Mouse (Mus musculus) G1E-ER4 (cell line): ENCODE results near the gene 1700012B09Rik. TPM values are rescaled to one million over a fixed set of nuclear protein-coding genes. Genes with fewer than 3 reads are reported as not detected.

Experiments
- GATA1 ChIP-seq: IDR thresholded peaks from one replicate; pipeline ENCODE4 v1.8.0; 2012; ENCODE audit warnings: low read length, inconsistent platforms
- polyA plus RNA-seq: library from polyadenylated mRNA; stranded (reverse); fragments of >175 nt; gene quantifications from 2 replicates; pipeline ENCODE4 v1.2.3, GENCODE M21; 2012

The 1700012B09Rik gene
- polyA plus RNA-seq, result not detected in 2 replicates

DNA sequence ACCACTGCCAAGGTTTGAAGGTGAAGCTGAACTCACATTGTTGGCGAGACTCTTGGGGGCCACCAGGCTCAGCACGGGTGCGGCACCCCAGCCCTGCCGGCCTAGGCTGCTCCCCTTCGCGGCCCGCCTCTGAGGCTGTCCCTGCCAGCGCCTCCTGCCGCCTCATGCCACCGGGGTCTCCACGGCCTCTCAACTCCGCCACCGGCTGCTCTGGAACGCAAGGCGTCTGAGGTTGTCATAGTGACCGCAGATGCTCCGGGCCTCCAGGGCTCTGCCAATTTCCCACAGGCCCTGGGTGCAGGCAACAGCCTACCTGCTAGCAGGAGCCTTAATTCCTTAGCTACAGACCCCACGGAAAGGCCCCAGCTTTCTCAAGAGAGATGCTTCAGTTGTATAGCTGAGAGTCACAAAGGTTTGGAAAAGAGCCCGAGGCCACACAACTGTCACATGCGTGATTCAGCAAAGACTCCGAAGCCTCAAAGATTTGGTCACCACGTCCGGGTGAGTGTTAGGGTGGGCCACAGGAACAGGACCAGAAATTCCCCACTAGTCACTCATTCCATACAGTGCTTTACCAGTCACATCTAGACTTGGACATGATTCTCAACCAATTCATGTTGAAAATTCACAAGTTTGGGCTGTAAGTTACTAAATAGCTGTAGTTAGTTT is at the start of gene 1700012B09Rik:
1700012B09Rik (minus strand) TSS at position 228 of the 669 bp plus-strand sequence.
- TF ChIP-seq GATA1, result no peak

DNA sequence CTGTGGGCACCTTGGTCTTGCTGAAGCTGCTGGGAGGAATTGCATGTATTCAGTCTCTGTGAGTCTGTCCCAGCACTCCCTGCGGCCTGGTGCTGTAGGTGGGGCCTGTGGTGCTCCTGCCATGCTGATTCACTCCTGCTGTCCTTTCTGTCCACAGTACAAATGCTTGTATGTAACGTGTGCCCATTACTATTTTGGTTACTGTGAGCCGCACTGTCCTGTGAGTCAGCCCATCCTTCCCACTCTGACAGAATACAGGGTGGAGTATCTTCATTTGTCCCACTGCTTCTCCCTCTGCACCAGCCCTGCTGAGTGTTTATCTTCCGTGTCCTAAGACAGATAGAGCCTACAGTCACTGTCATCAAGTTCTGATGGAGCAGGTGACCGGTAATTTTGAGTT is 39.3 kb upstream of the 1700012B09Rik start:
- no peak for TF ChIP-seq GATA1

DNA sequence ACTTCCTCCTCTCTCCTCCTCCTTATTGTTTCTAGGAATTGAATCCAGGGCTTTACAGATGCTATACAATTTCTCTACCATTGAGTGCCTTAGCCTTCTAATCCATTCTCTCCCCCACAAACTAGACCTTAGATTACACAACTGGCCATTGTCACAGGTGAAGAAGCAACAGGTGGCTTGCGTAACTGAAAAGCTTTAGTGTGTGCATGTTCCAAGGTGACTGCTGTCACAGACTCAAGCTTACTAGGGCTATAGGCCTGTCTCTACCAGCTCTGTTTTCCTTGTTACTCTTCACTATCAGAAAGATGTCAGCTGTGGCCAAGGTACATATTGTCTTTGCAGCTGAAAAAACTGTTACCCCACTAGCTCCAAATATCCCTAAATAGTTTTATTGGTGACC is 36.0 kb upstream of the 1700012B09Rik start:
- TF ChIP-seq GATA1, result no peak

DNA sequence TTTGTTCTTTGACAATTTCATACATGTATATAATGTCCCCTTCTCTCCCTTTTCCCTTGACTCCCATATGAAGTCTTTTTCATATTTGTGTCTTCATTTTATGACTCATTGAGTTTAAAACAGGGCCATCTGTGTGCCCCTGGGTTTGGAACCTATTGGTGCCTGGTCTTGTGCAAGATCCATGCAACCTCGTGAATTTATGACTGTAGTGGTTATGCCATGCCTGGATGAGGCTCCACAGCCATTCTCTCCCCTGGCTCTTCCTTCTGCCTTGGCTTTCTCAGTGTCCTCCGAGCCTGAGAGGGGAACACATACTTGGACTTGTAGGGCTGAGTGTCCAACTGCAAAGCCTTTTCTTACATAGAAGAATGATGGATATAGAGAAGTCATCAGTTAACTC is 34.9 kb upstream of the 1700012B09Rik start:
- no peak for TF ChIP-seq GATA1

DNA sequence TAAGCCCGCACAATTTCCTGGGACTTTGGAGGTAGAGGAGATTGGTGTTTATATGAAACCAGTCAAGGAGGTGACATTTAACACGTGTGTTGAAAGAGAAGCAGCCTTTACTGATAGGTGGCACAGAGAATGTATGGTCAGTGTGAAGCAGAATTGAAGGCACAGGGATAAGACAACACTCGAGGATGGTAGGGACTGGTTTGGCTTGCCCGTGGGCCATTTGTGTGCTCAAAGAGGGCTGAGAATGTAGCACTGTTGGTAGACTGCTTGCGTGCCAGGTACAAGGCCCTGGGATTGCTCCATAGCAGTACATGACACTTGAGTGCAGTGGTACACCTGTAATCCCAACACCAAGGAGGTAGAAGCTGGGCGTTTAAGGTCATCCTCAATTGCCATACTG is 16.5 kb upstream of the 1700012B09Rik start:
- no peak for TF ChIP-seq GATA1

DNA sequence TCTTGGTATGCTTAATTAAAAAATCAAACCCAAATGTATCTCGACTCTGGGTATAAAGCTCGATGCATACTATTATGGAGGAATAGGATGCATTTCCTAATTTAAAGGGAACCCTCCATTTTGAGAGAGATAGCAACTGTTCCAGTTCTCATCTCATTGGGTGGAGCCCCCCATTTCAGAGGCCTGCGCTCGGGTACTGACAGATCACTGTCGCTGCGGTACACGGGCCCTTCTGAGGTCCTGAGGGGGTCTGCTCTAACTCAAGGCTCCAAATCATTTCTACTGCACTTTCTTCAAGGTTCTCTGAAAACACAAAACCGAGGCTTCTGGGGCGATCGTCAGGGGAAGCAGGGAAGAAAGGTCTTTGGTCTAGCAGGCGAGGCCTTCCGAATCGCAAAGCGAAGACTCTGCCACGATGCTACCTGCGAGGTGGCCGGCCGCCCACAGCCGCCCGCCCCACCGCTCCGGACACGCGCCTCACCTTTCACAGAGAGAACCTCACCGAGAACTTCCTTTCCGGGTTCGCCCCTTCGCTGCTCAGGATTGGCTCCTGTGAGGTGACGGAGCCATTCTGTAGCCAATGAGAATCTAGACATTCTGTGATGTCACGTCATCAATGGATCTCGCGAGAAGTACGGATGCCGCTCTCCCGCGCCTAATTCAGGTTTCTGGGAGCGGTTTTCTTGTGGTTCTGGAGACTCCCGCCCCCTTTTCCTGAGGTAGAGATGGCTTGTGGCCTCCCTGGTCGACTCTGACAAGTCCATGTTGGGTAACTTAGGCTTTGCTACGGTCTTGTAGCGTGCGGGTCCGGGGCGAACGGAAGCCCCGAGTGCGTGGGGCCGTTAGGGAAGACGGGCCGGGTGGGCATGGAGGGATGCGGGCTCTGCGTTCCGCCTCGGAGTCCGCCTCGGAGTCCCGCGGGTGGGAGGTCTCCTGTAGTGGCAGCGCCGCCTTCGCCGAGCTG is 13.5 kb upstream of the 1700012B09Rik start, which contains the start of the genes Mre11a and Ankrd49:
Mre11a (plus strand) TSS at position 616 of the 964 bp plus-strand sequence.
Ankrd49 (minus strand) TSS at position 818 of the 964 bp plus-strand sequence.
- no peak for TF ChIP-seq GATA1

DNA sequence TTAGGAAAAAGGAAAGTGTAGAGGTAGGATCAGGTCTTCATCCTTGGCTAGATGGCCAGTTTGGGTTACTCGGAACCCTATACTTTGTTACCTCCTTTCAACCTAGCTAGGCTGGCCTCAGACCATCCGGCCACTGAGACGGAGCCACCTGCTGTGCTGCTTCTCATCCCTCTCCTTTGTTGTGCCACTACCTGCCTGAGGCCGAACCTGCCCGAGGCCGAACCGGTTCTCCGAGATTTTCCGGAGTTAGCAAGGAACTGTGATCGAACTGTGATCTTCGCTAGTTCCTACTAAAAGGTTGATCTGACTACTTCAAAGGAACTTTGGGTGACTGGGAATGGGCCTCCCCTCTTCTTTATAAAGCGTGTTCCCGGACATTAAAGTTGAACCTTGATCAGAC is 7.5 kb upstream of the 1700012B09Rik start:
- no peak for TF ChIP-seq GATA1

DNA sequence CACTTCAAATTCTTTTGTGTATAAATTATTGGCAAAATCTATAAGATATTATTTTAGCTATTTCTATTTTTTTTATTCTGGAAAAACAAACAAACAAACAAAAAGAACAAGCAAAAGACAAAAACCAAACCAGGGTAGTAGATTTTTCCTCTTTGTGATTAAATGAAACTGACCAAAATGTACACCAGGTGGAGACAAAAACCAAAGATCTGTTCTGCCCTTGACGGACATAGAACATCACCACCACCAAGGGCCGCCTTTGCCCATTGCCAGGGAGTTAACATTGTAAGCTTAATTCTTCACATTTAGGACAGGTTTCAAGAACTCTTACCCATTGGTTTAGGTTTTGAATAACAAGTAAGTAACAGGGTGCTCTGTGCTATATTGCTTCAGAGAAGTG is 3.0 kb upstream of the 1700012B09Rik start:
- TF ChIP-seq GATA1, result no peak

DNA sequence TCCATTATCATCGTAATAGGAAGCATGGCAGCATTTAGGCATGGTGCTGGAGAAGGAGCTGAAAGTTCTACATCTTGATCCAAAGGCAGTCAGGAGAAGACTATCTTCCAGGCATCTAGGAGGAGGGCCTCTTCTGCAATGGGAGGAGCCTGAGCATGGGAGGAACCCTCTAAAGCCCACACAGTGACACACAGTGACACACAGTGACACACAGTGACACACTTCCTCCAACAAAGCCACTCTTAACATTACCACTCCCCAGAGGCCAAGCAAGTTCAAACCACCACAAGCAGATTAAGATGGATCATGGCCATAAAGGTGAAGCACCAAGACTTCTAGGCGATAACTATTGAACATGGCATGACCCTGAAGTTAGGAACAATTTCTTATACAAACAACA is 1.2 kb upstream of the 1700012B09Rik start:
- no peak for TF ChIP-seq GATA1

DNA sequence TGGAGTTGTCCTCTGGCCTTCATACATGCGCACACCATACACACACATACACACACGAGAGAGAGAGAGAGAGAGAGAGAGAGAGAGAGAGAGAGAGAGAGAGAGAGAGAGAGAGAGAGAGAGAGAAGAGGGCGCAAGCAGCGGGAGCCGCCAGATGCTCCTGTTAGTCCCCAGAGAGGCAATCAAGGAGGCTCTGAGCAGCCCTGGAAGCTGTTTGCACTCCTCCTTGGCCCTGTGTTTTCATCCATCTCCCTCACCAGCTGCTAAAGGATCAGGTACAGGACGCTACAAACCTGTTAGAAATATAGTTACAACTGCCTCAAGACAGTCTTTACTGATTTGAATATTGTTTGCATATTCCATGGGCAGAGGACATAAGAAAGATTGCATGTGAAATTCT is 1.0 kb downstream of the 1700012B09Rik start:
- TF ChIP-seq GATA1, result no peak

DNA sequence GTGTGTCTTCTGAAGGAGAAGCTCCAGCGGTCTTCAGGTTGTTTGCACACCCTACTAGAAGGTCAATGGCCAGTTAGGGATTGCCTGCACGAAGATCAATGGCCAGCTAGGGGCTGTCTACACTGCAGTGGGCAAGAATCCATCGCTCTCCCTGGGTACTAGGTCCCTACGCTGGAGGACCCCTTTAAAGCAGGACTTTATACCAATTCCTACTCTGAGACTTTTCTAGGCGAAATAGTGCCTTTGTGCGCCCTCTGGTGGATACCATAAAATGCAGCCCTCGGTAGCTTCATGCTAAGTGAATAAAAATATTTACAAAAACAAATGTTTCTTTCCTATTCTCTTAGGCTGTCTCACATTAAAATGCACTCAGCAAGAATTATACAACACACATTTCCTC is 6.1 kb downstream of the 1700012B09Rik start:
- TF ChIP-seq GATA1, result no peak

DNA sequence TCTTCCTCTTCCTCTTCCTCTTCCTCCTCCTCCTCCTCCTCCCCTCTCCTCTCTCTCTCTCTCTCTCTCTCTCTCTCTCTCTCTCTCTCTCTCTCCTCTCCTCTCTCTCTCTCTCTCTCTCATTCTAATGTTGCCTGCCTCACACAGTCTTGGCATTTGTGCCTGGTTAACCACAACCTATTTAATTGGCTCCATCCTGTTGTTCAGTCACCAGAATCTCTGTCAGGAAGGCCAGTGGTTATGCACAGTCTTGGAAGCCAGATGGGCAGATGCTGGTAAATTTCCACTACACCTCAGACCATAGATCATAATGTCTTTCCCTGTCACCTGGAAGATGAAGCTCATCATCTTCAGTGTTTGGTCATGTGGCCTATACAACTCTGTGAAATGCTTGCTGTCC is 11.6 kb downstream of the 1700012B09Rik start:
- TF ChIP-seq GATA1, result no peak

DNA sequence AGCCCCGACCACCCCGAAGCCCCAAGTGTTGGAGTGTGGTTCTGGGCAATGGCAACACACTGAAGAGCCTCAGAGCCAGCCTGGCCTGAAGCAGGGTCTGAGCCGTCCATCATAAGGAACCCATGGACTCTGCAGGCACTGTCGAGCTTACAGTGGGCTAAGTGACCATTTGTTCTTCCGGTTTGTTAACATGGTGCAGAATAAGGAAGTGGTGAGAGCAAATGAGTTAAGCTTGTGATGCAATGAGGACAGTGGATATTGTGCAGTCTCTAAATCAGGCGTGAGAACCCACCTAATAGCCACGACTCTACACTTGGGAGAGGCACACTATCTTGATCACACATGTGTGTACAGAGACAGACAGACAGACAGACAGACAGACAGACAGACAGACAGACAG is 12.2 kb downstream of the 1700012B09Rik start:
- TF ChIP-seq GATA1, result no peak

DNA sequence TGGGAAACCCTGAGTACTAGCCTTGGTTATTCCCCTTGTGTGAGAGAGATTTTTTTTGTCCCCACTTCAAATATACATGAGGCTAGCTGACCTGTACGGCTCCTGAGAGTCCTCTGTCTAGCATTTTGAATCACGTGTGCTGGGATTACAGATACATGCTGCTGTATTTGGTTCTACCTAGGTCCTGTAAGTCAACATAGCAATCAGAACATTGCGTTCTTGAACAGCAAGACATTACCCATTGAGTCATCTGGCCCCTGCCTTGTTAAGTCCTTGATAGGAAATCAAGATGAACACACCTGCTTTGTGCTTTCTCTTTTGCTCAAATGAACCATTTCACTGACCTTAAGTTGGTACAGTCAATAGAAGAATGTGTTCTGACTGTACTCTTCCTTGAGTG is 16.4 kb downstream of the 1700012B09Rik start:
- TF ChIP-seq GATA1, result no peak

DNA sequence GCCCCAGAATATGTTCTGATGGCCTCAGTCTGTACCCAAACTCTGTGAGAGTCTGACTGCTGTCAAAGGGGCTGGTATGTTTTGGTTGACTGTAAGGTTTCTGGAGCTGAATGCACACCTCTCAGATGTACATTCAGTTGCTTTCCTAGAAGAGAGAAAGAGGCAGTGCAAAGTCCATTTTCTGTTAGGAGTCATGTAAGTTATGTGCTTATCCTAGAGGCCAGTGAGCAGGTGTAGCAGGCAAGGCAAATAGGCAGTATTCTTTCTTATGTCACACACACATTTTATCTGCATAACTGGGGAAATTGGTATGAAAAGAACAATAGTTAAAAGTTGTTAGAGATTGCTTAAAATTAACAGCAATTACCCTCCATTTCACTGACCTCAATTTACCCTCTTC is 16.9 kb downstream of the 1700012B09Rik start:
- TF ChIP-seq GATA1, result no peak

DNA sequence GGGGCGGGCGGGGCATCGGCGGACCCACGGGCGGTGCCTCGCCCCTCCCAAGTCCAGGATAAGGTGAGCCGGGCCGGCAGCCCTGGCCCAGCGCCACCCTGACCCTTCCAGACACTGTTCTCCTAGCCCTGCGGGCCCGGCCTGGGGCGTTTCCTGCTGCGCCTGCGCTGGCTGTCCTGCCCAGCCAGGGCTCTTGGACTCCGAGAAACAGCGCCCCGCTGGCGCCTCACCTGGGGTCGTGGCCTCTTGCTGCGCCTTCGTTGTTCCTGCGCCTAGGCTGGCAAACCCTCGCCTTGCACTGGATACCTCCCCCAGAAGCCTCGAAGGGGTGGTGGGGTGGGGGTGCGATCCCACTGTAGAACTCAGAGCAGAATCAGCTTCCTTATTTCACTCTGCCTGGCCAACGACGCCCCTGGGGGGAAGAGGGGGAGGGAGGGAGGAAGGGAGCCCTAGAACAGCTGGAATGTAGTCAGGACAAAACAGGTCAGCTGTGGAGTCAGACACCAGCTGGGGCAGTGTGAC is 18.8 kb downstream of the 1700012B09Rik start, which contains the start of gene Fut4:
Fut4 (minus strand) TSS at position 393 of the 522 bp plus-strand sequence.
- no peak for TF ChIP-seq GATA1
